Mouse (Mus musculus): ENCODE results near the gene Cyb561a3.

Gene Cyb561a3

DNA sequence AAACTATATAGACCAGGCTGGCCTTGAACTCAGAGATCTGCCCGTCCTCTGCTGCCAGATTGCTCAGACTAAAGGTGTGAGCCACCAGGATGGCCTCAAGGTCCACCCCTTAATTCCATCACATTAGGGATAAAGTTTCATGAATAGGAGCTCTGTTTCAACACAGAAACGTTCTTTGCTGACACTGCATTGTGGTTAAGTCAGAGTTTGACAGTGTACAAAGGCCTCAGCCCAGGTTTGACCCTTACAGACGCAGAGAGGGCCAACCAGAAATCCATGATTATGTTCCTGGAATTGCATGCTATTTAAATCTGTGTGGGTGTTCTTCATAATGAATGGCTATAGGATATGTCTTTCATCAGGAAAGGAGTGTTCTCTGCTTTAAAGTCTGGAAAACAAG, 13.3 kb downstream of the Cyb561a3 start:
- no peak for DNase-seq (ENCODE audit: low read depth, low spot score)

DNA sequence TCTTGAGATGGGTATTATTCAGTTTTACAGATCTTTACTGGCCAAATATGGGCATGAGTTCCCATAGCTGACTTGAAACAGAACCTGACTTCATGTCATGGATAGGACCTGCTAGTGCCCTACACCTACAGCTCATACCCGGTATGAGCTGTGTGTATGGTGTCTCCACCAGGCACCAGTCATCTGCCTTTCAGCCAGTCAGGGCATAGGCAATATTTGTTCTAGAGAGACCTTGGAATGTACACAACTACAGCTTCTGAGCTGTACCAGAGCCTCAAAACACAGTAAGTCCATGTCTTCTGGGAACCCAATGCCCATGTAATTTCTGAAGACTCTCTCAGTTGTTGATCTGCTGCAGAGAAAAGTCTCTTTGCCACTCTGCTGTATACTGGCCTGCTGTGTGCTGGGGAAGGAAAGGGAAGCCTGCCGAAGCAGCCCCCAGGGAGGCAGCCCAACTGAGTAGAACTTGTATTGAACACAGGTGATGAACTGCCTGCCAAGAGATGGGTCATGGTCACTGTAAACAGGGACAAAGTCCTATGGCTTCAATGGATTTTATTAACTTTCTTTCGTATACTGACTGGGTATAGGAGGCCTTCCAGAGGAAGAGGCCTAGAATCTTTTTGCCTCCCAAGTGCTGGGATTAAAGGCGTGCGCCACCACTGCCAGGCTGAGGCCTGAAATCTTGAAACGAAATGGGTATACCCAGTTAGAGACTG, 14.8 kb downstream of the Cyb561a3 start:
- no peak for DNase-seq (ENCODE audit: low read depth, low spot score)

GRCm38 (mm10) chr19:10598188-10598587, 21.2 kb downstream of the Cyb561a3 start:
- peak; percentile 65 for DNase-seq (ENCODE audit: low read depth, low spot score)

GRCm38 (mm10) chr19:10599648-10600047, 22.7 kb downstream of the Cyb561a3 start:
- DNase-seq (ENCODE audit: low read depth, low spot score), result no peak

DNA sequence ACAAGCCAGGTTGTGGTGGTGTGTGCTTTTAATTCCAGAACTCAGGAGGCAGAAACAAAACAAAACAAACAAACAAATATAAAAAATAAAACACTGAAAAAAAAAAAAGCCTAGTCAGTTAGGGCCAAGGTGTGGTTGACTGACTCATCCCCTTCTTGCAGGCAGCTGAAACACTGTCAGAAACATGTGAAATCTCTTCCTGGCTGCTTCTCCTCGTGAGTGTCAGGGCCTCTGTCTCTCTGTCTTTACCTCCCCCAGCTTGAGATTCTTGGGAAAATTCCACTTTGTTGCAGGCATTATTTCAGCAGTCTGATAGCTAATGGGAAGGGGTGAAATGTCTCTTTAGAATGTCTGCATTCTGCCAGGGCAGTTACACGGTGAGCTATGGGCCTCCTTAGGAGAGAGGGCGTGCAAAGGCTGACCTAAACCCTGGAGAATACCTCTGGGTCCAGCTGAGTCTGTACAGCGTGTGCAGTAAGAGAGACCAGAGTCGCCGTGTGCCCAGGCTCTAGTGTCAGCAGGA, 25.3 kb downstream of the Cyb561a3 start:
- DNase-seq (ENCODE audit: low read depth, low spot score), result no peak

DNA sequence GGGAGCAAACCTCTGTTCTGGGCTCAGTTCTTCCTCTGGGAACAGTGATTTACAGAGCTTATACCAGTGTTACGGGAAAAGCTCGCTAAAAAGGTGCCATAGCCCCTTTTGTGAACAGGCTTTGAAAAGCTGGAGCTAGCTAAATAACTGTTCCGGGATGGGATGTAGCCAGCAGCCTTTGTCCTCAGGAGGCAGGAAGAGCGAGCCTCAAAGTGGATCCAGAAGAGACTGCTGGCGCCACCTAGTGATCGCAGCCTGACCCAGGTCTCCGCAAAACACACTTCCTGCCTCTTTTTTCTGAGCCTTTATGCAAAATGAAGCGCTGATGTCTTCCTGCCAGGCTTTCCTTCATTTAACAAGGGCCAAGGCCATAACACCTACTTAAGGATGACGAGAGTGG, 25.8 kb downstream of the Cyb561a3 start:
- peak; percentile 92 for DNase-seq (ENCODE audit: low read depth, low spot score)

GRCm38 (mm10) chr19:10603660-10604523, 26.9 kb downstream of the Cyb561a3 start:
- no peak for DNase-seq (ENCODE audit: low read depth, low spot score)

DNA sequence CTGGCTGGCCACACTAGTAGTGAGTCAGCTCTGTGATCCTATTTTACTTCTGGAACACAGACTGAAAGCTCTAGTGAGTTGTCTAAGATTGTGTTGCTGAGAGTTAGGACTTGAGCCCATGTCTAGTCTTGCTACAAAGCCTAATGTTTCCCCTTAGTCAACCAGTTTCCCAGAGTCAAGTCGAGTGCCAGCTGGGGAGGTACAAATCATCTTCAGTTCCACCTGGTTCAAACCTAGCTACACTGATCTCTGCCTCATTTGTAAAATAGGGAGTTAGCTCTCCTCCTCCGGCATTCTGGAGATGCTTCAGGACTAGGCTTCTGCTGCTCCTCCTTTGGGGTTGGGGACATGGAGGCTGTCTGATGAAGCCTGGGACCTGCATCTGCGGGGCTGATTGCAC, 27.6 kb downstream of the Cyb561a3 start:
- DNase-seq (ENCODE audit: low read depth, low spot score), result no peak

- peak; percentile 99 for DNase-seq (ENCODE audit: low read depth, low spot score)
Measured at GRCm38 (mm10) chr19:10605293-10605900, 28.4 kb downstream of the Cyb561a3 start, which contains the start of the genes Ddb1 and Tkfc. Gene Ddb1 (plus strand): TSS chr19:10605327. Gene Tkfc (minus strand): TSS chr19:10605654.

- peak; percentile 86 for DNase-seq (ENCODE audit: low read depth, low spot score)
Measured at GRCm38 (mm10) chr19:10605901-10606622, 29.1 kb downstream of the Cyb561a3 start.

DNA sequence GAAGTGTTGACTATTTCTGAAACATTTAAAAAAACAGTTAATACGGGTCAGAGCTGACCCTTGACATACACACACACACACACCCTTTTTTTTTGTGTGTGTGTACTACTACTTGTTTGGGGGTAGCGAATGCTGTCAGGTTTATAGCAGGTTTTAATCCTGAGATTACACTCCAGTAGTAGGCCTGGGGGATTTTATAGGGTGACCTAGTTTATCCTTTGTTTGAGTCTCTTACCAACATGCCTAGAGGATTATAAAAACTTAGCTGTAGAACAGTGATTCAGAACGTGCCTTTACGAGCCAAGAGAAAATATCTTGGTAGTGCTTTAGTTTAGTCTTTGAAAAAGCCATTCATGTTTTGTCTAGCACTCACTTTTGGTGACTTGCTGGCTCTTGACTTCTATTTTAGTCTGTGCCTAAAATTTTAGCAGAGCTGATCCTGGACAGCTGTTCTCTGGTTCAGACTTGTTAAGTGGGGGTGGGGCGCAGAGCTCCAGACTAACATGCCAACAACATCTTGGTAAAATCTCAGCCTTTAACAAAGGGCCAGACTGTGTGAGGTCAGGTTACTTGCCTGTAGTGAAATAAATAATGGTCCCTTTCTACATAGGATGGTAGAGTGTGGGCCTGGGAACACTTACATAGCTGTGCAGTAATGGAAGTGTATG, 31.7 kb downstream of the Cyb561a3 start:
- no peak for DNase-seq (ENCODE audit: low read depth, low spot score)

DNA sequence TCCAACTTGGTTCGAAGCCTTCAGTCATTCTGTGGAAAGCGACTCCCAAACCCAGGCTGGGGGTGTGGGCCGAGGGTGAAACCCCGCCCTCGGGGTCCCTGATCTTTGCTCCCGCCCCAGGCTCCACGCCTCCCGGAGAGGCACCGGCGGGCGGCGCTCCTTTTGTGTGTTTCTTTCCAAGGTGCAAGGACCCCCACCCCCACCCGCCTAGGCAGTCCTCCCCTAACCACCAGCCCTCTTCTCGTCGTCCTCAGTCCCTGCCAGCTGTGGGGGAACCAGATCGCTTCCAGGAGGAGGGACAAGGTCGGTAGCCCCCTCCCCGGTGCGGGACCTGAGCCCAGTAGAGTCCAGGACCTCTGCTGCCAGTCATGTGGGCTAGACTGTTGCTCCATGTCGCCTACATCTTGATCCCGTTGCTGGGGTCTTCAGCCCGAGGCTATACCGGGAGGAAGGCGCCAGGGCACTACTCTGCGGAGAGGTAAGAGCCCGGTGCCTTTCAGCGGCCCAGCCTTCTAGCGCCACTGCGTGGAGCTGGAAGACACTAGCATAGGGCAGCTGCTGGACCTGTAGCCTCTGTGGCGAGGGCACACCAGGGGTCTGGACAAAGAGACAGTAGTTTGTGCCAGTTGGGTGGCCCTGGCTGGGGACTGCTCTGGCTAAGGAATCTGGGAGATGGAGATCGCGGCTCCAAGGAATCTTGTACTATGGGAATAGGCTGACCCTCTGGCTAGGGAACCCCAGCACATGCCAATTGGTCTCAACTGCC, 57.3 kb downstream of the Cyb561a3 start, which contains the start of gene Vwce:
TSS of gene Vwce (plus strand) at position 108 of the 766 bp plus-strand sequence.
- DNase-seq (ENCODE audit: low read depth, low spot score), result peak; percentile 48

GRCm38 (mm10) chr19:10634872-10635318, 57.9 kb downstream of the Cyb561a3 start:
- peak; percentile 65 for DNase-seq (ENCODE audit: low read depth, low spot score)

GRCm38 (mm10) chr19:10637840-10638239, 60.9 kb downstream of the Cyb561a3 start:
- DNase-seq (ENCODE audit: low read depth, low spot score), result no peak

GRCm38 (mm10) chr19:10640080-10640479, 63.1 kb downstream of the Cyb561a3 start:
- no peak for DNase-seq (ENCODE audit: low read depth, low spot score)

DNA sequence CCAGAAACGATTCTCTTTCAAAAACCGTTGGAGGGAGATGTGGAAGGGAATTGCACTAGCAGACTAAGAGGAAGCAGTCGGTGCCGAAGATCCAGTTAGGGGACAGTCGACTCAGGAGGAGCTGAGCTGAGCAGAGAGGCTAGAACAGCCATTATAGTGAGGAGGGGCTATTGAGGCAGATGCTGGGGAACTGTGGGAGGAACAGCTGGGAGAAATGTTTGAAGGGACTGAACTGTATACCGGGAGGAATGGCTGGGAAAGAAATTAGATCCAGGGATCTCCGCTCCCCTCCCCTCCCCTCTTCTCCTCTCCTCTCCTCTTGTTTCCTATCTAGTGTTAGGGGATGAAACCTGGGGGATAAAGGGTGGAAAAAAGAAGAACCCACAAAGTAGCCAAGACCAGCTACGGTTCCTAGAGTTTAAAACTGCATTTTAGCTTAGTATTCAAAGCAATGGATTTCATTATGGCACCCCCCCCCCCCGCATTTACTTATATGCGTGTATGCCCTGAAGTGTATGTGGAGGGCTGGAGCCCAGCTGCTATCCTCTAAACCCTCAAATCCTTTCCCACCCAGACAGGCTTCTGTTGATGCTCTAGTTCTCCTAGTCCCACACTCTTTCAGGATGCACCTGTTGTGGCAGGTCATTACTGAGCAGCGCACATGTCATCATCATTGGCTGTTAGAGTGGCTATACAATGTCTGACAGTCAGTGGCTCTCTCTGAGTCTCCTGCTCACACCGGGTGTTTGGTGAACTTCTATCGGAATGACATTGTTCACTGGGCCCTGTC, 63.8 kb downstream of the Cyb561a3 start:
- DNase-seq (ENCODE audit: low read depth, low spot score), result no peak

All from ZHBTc4 (cell line).